Mouse (Mus musculus): Measurements from ENCODE around the gene Ammecr1.

Gene Ammecr1

GRCm38 (mm10) chrX:142966008-142966966, at the start of gene Ammecr1:
TSS of gene Ammecr1 (minus strand) at chrX:142966728.
- in situ Hi-C loops (cut with MboI, MseI), result loop anchor here in 1 of 2 experiments (10.0 kb wide), 1 partner anchor 141 kb away; no protein-coding TSS in a partner anchor

GRCm38 (mm10) chrX:143014118-143014517, 47.6 kb upstream of the Ammecr1 start:
- in situ Hi-C loops (cut with MboI, MseI), result no loop called here

GRCm38 (mm10) chrX:143012334-143012733, 45.8 kb upstream of the Ammecr1 start:
- in situ Hi-C loops (cut with MboI, MseI), result no loop called here

GRCm38 (mm10) chrX:143011865-143012264, 45.3 kb upstream of the Ammecr1 start:
- in situ Hi-C loops (cut with MboI, MseI), result no loop called here

- in situ Hi-C loops (cut with MboI, MseI), result no loop called here
Observed at GRCm38 (mm10) chrX:143004131-143004846, 37.8 kb upstream of the Ammecr1 start.

GRCm38 (mm10) chrX:142997214-142997613, 30.7 kb upstream of the Ammecr1 start:
- in situ Hi-C loops (cut with MboI, MseI), result no loop called here

GRCm38 (mm10) chrX:142994514-142994913, 28.0 kb upstream of the Ammecr1 start:
- in situ Hi-C loops (cut with MboI, MseI), result no loop called here

GRCm38 (mm10) chrX:142984170-142984569, 17.6 kb upstream of the Ammecr1 start:
- in situ Hi-C loops (cut with MboI, MseI), result no loop called here

- in situ Hi-C loops (cut with MboI, MseI), result no loop called here
Observed at GRCm38 (mm10) chrX:142983638-142984037, 17.1 kb upstream of the Ammecr1 start.

GRCm38 (mm10) chrX:142981530-142982130, 15.1 kb upstream of the Ammecr1 start:
- in situ Hi-C loops (cut with MboI, MseI), result no loop called here

- in situ Hi-C loops (cut with MboI, MseI), result no loop called here
Observed at GRCm38 (mm10) chrX:142980855-142981529, 14.5 kb upstream of the Ammecr1 start.

GRCm38 (mm10) chrX:142979224-142979623, 12.7 kb upstream of the Ammecr1 start:
- in situ Hi-C loops (cut with MboI, MseI), result no loop called here

- in situ Hi-C loops (cut with MboI, MseI), result no loop called here
Observed at GRCm38 (mm10) chrX:142972443-142972970, 6.0 kb upstream of the Ammecr1 start.

GRCm38 (mm10) chrX:142971759-142972158, 5.2 kb upstream of the Ammecr1 start:
- in situ Hi-C loops (cut with MboI, MseI), result no loop called here

GRCm38 (mm10) chrX:142967067-142967466, 539 bp upstream of the Ammecr1 start:
- in situ Hi-C loops (cut with MboI, MseI), result loop anchor here in 1 of 2 experiments (10.0 kb wide), 1 partner anchor 142 kb away; no protein-coding TSS in a partner anchor

GRCm38 (mm10) chrX:142965236-142966007, 1.1 kb downstream of the Ammecr1 start:
- in situ Hi-C loops (cut with MboI, MseI), result loop anchor here in 1 of 2 experiments (10.0 kb wide), 1 partner anchor 141 kb away; no protein-coding TSS in a partner anchor

GRCm38 (mm10) chrX:142960434-142960833, 6.1 kb downstream of the Ammecr1 start:
- in situ Hi-C loops (cut with MboI, MseI), result loop anchor here in 1 of 2 experiments (10.0 kb wide), 1 partner anchor 136 kb away; no protein-coding TSS in a partner anchor

GRCm38 (mm10) chrX:142959674-142960307, 6.7 kb downstream of the Ammecr1 start:
- in situ Hi-C loops (cut with MboI, MseI), result loop anchor here in 1 of 2 experiments (10.0 kb wide), 1 partner anchor 135 kb away; no protein-coding TSS in a partner anchor

- in situ Hi-C loops (cut with MboI, MseI), result no loop called here
Observed at GRCm38 (mm10) chrX:142928430-142928829, 38.1 kb downstream of the Ammecr1 start.

Data from T-helper 17 cell (primary cell).